30 mouse cellular contexts compared by ENCODE assay signal in genomic region chr16:12932959-12933358, GRCm38 (mm10).
"Had no signal": no experiment of that assay in that cellular context is flagged by ENCODE, and none has a peak within 500 bp of the region (broad histone marks: within the 10 kb centered on the region; RNA-seq: fewer than 3 reads in every experiment).

No protein-coding gene starts in this region.

- H3K9me3 ChIP-seq: limb, embryonic 12.5 days; limb, embryonic 15.5 days; liver, embryonic 12.5 days; liver, embryonic 13.5 days; liver, embryonic 15.5 days; lung, embryonic 15.5 days; midbrain, embryonic 10.5 days; midbrain, embryonic 12.5 days; midbrain, embryonic 13.5 days; midbrain, embryonic 15.5 days; neural tube, embryonic 12.5 days had no signal

- H3K27me3 ChIP-seq: limb, embryonic 12.5 days; limb, embryonic 15.5 days; liver, embryonic 12.5 days; liver, embryonic 13.5 days; liver, embryonic 15.5 days; lung, embryonic 15.5 days; megakaryocyte, embryonic 14.5 days; midbrain, embryonic 12.5 days; midbrain, embryonic 13.5 days; midbrain, embryonic 15.5 days; neural tube, embryonic 12.5 days had no signal

- ATAC-seq: liver, embryonic 12.5 days; liver, postnatal 0 days; lung, postnatal 0 days; midbrain, embryonic 13.5 days; midbrain, embryonic 15.5 days; midbrain, embryonic 16.5 days had no signal

- H3K4me2 ChIP-seq: limb, embryonic 12.5 days; limb, embryonic 15.5 days; liver, embryonic 11.5 days; liver, embryonic 12.5 days; liver, embryonic 13.5 days; liver, embryonic 15.5 days; lung, embryonic 14.5 days; lung, embryonic 15.5 days; midbrain, embryonic 11.5 days; midbrain, embryonic 12.5 days; midbrain, embryonic 13.5 days; midbrain, embryonic 15.5 days; neural tube, embryonic 12.5 days had no signal

- H3K27ac ChIP-seq: limb, embryonic 12.5 days; limb, embryonic 15.5 days; liver, embryonic 12.5 days; liver, embryonic 13.5 days; liver, embryonic 14.5 days; liver, embryonic 15.5 days; lung, embryonic 15.5 days; macrophage; midbrain, embryonic 10.5 days; midbrain, embryonic 12.5 days; midbrain, embryonic 13.5 days; midbrain, embryonic 15.5 days; neural tube, embryonic 12.5 days had no signal

- H3K4me3 ChIP-seq: limb, embryonic 12.5 days; limb, embryonic 15.5 days; liver, embryonic 12.5 days; liver, embryonic 13.5 days; liver, embryonic 15.5 days; lung, embryonic 15.5 days; megakaryocyte, embryonic 14.5 days; midbrain, embryonic 10.5 days; midbrain, embryonic 12.5 days; midbrain, embryonic 13.5 days; midbrain, embryonic 15.5 days; myocyte; neural tube, embryonic 12.5 days had no signal

- DNase-seq: left cerebral cortex, postnatal 4 days; liver; liver, embryonic 13.5 days; liver, postnatal 0 days; lung, adult 18-20 months; lung, adult 2 months; lung, embryonic 14.5 days; lung, postnatal 10 days; lung, postnatal 14 days; lung, postnatal 36 days; lung, postnatal 4 days; midbrain, embryonic 14.5 days had no signal

- H3K9ac ChIP-seq: limb, embryonic 12.5 days; limb, embryonic 15.5 days; liver, embryonic 12.5 days; liver, embryonic 13.5 days; liver, embryonic 14.5 days; liver, embryonic 15.5 days; liver, postnatal 0 days; lung, embryonic 14.5 days; lung, embryonic 15.5 days; midbrain, embryonic 12.5 days; midbrain, embryonic 13.5 days; midbrain, embryonic 15.5 days; neural tube, embryonic 12.5 days had no signal

- H3K4me1 ChIP-seq: limb, embryonic 12.5 days; limb, embryonic 15.5 days; liver, embryonic 12.5 days; liver, embryonic 13.5 days; liver, embryonic 15.5 days; lung, embryonic 15.5 days; megakaryocyte, embryonic 14.5 days; midbrain, embryonic 10.5 days; midbrain, embryonic 12.5 days; midbrain, embryonic 13.5 days; midbrain, embryonic 15.5 days; neural tube, embryonic 12.5 days had no signal

- H3K36me3 ChIP-seq: limb, embryonic 12.5 days; limb, embryonic 15.5 days; liver, embryonic 12.5 days; liver, embryonic 13.5 days; liver, embryonic 15.5 days; lung, embryonic 15.5 days; midbrain, embryonic 10.5 days; midbrain, embryonic 12.5 days; midbrain, embryonic 13.5 days; midbrain, embryonic 15.5 days; neural tube, embryonic 12.5 days had no signal
